Mouse (Mus musculus): ENCODE results near the gene Acp4.
"Not testable (repeated sequence)": the region's sequence is repeated elsewhere in the genome, so short reads cannot be mapped to it uniquely, and the experiment has no call there.

The Acp4 gene

GRCm38 (mm10) chr7:44257278-44257677 lies at the start of gene Acp4:
Acp4 (minus strand) TSS chr7:44257378.
- no peak for DNase-seq

DNA sequence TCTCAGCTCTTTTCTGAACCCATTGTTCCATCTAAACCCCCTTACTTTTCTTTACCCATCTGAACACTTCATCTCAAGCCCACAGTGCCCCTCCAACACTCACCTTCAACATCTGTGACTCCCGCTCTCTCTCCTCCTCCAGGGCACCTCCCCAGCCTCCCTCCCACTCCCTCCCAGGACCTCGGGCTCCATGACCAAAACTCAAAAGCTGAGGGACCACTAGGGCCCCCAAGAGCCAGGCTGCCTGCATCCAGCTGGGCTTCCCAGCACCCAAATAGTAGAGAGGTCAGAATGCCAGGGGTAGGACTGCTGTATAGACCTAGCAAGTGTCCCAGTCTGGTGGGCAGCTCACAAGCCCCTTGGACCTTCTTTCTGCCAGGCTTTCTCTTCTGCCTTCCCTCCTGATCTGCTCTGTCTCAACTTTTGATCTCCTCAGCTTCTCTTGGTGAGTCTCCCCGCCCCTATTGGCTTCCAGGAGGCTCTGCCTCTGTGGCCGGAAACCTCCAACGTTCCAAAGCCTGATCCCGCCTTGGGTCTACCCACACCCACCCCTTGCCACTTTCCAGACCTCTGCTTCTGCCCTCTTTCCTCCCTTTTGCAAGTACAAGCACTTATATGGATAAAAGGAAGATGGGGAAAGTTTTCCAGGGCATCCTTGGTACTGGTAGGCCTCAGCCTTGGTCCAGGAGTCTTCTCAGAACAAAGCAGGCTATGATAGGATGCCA lies 49.5 kb upstream of the Acp4 start, which contains the start of gene Clec11a:
Gene Clec11a (minus strand): TSS at position 387 of the 725 bp plus-strand sequence.
- DNase-seq, result peak; percentile 57

GRCm38 (mm10) chr7:44305686-44306085 lies 48.5 kb upstream of the Acp4 start:
- no peak for DNase-seq

DNA sequence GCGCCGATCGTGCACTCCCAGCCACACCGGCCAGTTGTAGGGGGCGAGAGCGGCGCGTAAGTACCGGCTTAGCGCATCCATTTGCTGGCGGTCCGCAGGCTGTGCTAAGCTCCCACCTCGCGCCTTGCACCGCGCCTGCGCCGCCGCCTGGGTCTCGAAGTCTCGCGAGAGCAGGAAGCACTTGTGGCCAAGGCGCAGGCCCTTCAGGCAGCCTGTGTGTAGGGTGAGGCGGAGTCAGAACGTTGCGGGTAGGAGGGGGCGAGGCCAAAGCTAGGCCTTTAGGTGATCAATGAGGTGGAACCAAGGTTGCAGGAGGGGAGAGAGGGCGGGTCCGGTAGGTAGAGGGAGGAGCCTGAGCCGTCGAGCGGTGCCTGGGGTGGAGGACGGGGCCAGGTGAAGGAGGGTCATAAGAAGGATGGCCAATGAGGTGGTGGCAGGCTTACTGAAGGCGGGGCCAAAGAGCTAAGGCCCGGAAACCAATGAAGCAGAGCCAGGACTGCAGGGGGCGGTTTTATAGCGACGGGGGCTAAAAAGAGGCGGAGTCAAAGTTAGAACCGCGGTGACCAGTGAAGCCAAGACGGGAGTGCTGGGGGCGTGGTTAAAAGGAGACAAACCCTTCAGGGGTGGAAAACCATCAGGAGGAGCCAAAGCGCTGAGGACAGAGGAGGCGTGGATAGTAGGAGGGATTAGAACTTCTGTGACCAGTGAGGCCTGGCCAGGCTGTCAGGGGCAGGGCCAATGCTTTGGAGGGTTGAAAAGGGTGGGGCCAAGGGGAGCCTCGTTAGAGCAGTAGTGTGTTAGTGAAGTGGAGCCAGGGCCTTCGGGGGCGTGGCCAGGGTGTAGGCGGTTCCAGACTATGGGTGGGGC lies 47.8 kb upstream of the Acp4 start:
- peak; percentile 98 for DNase-seq

- no peak for DNase-seq
Observed at GRCm38 (mm10) chr7:44304463-44304774, 47.2 kb upstream of the Acp4 start.

DNA sequence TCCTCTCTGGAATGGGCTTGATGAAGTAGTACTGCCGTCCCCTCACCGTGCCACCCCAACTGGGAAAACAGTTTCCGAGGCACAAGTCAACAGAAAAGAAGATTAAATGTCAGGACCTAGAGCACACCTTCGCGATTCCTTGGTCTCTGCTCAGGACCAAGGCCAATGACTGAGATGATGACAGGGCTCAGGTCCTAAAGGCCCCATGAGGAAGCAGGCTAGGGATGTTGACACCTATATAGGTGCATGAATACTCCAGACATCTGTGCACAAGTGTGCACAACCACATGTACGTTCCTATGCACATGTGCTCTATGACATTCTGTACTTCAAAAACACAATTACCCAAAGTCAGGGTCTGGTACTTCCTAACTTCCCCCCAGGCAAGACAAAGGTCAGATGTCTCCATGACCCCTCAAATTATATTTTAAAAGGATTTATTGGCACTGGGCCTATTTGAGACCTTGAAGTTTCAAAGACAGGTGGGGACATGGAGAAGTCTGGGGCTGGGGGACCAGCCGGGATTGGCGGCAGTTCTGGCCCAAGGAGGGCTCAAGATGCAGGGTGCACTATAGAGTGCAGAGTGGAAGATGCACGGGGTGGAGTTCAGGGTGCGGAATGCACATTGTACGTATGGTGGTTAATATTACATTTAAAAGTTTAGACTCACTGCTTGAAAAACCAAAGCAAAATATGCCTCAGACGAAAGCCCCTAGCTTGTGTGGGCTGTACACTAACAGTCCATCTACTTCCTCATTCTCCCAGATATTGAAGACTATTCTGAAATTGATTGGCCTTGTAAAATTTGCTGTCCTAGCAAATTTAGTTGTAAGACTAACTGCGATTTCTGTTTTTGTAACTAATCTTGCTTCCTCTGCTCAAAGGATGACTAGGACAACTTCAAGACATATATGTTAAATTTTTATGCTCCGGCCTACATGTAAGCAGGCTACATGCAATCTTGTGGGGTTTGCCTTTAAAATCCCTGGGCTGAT lies 46.5 kb upstream of the Acp4 start:
- no peak for DNase-seq

DNA sequence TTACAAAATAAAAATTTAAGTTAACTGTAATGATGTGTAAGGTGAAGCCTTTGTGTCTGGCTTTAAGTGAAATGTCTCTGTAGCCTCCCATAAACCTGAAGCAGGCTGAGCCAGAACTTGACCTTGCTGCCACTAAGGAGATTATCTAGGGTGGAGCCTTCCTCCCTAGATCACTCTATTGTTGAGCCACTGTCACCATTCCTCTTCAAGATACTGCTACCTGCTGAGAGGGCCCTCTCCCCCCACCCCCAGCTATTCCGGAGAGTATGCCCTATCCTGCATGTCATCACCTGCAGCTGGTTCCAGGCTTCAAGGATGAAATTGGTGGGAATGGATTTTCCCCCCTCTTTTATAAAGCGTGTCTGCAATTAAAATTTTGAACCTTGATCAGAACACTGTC lies 40.3 kb upstream of the Acp4 start:
- DNase-seq, result not testable (repeated sequence)

DNA sequence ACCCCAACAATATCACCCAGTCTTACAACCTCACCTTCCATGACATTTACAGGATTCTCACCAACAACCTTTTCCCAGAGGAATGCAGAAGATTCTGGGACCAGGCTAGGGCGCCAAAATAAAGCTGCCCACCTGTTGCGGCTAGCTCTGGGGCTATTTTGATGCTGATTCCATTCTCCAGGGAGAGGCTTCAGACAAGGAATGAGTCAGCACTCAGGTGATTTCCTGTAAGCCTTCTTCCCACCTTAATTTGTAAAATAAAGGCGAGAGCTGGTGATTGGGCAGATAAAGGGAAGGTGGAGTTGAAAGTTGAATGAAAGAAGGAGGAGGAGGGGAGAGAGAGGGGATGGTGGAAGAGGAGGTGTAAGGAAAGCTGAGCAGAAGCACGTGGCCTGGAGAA lies 34.2 kb upstream of the Acp4 start:
- no peak for DNase-seq

DNA sequence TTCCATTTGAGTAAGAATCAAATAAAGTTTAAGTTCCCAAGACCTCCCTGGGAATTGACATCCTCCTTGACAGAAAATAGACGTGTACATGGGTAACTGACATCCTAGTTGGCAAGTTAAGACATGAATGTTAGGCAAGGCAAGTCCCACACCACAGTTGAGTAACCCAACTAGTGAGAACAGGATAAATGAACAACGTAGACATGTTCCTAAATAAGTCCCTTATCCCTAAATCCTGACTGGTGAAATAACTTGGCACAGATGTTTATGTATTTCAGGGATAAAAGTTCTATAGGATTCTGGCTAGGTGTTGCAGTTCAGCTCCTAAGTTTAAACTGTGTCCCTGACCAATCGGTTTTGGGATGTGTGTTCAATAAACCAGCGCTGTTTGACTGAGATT lies 33.8 kb upstream of the Acp4 start:
- no peak for DNase-seq

DNA sequence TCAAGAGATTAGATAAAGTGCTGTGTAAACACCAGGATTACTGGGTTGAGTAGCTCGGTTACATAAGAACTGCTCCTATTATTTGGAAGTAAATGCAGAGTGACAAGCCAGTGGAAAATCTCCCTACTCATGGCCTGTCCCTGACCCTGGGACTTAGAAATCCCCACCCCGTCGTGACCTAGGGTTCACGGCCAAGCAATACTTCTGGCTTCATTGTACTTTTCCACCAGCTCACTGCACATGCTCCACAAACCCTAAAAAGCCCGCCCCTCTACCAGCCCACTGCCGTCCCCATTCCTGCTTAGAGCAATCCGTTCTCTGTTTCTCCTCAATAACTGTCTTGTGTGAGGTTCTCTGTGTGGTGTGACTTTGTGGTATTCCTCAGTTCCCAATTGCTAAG lies 30.6 kb upstream of the Acp4 start:
- no peak for DNase-seq

- DNase-seq, result no peak
Observed at GRCm38 (mm10) chr7:44281586-44281985, 24.4 kb upstream of the Acp4 start.

- DNase-seq, result no peak
Observed at GRCm38 (mm10) chr7:44280959-44281358, 23.8 kb upstream of the Acp4 start.

GRCm38 (mm10) chr7:44277250-44277622 lies 20.1 kb upstream of the Acp4 start:
- no peak for DNase-seq

DNA sequence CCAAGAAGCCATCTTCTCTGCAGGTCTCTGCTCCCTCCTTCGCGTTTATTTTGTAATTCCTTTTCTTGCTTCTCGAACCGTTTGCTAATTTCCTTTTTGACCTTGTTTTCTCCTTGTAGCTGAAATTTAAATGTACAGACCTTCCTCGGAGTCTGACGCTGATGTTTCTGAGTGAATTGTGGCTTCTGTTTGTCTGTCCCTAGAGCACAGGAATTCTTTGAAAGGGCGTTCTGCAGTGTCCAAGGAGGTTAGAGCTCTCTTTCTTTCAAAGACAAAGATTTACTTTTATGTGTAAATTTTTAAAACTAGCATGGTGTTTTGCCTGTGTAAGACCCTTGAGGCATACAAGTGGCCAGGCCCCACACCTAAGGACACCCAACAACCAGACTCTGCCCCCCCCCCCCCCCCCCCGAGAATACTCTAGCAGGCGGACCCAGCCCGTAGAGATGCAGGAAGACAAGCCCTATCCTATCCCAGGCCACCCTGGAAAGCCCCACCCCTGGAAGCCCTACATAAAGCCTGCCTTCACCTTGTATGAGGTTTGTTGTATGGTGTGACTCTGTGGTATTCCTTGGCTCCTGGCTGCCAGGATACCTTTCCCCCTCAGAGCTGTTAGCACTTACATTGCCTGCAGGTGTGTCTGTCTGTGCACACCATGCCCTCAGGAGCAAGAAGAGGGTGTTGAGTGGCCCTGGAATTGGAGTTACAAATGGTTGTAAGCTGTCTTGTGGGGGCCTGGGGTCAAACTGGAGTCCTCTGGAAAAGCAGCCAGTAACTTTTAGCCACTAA lies 19.5 kb upstream of the Acp4 start:
- no peak for DNase-seq

GRCm38 (mm10) chr7:44275546-44275945 lies 18.4 kb upstream of the Acp4 start:
- no peak for DNase-seq

- DNase-seq, result no peak
Observed at GRCm38 (mm10) chr7:44274096-44274495, 16.9 kb upstream of the Acp4 start.

- no peak for DNase-seq
Observed at GRCm38 (mm10) chr7:44273446-44273845, 16.3 kb upstream of the Acp4 start.

GRCm38 (mm10) chr7:44272546-44272945 lies 15.4 kb upstream of the Acp4 start:
- DNase-seq, result no peak

DNA sequence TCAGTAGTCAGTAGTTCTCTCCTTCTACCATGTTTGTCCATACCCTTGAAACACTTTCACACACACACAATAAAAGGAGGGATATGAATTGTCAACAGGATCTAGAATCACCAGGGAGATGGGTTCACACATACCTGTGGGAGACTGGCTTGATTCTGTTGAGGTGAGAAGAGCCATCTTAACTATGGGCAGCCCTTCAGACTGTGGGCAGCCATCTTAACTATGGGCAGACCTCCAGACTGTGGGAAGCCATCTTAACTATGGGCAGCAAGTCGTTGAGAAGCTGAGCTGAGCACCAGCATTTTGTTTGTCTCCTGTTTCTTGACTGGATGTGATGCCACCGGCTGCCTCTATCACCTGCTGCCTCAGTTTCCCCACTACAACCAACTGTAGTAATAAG lies 14.1 kb upstream of the Acp4 start:
- DNase-seq, result no peak

DNA sequence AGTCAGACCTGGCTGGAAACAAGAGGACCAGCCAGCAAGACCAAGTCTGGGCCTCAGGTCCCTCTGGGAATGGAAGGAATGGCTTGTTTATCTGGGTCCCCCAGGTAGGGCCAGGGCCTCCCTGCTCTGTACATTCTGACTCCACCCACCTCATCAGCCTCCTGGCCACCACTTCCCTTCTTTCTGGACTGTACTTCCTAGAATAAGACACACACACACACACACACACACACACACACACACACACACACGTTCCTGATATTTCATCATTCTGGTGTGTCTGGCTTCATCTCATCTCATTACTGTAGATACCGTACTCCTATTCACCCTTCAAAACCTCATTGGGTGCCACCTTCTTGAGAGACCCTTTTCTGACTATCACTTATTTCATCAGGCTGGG lies 12.2 kb upstream of the Acp4 start:
- DNase-seq, result no peak

DNA sequence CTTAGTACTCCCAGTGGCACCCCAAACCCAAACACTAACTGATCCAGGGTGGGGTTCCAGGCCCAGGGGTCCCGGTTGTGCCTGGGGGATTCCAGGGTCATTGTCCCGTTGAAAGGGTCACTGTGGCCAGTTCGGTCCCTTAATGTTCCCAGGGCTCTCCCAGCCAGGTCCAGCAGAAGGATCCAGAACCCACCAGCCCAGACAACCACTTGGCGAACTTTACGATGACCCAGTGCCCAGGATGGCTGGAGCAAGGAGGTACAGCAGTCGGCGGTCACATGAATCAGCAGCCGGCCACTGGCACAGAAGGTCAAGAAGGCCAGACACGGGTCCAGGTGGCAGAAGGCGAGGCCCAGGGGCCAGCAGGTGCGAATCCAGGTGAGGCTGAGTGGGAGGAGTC lies 10.9 kb upstream of the Acp4 start:
- DNase-seq, result no peak

Data from lung, postnatal 10 days (tissue).